Mouse (Mus musculus) R1 (cell line): Measurements from ENCODE around the gene Kcmf1.

ENCODE experiments used
- DNase-seq: peaks from one replicate; pipeline ENCODE4 v3.0.0-alpha.2; 2018; ENCODE audit warnings: low read depth, low spot score

Gene Kcmf1

DNA sequence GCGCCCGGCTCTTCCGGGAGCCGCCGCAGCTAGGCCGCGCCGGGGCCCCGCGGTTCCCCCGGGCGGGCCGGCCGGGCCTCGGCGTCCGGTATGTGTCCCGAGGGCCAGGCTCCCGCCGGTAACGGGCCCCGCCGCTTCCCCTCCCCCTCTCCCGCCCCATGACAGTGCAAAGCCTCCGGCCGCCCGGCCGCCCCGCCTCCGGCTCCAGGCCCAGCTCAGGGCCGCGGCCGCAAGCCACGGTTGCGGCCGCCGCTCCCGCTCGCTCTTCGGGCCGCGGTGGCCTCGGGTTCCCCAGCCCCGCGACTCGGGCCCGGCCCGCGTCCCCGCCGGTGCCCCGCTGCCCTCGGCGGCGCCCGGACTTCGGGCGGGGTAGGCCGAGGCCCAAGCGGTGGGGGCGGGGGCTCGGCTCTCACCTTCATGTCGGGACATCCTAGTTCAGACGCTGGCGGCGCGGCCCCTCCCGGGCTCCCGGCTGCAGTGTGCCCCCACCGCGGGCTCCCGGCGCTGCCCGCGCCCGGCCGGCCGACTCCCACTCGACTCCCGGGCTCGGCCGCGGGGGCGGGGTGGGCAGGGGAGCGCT is 488 bp downstream of the Kcmf1 start:
- DNase-seq: no peak

DNA sequence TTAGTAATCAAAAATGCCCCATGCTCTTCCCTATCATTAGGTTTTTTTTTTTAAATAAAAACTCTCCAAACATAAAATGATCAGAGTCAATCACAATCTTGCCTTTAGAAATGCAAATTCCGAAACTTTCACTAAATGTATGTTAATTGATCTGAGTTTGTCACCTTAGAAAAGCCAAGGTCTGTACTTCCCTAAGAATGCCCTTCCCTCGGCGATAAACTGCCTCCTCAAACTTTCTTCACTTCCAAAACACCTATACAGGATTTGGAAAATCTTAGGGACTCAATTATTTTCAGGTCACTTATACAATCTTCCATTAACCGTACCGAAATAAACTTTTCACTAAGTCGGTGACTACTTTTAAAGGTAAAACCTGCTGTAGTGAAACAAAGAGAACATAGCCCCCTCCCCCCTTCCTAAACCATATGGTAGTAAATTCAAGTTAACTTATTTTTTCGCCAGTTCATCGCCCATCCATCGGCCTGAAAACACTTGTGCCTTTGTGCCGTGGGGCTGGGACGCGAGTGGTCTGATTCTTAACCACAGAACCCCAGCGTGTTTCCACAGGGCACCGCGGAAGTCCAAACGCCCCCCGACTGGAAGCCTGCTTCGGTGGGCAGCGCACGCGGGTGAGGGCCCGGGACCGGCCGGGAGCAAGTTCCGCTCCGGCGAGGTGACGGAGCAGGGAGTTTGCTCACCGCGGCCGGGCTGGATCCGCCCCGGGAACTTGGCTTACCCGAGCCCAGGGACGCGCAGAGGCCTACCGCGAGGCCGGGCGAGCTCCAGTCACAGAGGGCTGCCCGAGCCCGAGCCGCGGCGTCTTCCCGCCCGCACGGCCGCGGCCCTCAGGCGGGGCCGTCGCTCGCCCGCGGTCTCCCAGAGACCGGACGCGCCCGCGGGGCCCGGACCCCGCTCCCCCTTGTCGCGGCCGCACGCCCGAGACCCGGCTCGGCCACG is 1.3 kb downstream of the Kcmf1 start:
- peak; percentile 57 for DNase-seq

DNA sequence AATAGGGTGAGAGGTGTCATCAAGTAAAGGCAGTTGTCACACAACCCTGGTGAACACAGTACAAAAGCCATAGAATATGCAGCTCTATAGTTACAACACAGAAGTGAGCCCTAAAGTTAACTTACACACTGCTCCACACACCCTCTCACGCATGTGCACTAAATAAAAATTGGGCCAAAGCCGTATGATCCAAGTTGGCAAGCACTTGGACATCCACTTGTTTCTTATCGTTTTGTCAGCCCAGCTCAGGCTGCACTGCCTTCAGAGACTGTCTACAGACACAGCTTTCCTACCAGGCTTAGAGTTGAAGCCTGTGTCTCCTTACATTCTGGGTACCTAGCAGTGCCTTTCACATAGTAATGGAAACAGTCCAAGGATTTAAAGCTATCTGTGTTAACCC is 4.8 kb downstream of the Kcmf1 start:
- DNase-seq: no peak

DNA sequence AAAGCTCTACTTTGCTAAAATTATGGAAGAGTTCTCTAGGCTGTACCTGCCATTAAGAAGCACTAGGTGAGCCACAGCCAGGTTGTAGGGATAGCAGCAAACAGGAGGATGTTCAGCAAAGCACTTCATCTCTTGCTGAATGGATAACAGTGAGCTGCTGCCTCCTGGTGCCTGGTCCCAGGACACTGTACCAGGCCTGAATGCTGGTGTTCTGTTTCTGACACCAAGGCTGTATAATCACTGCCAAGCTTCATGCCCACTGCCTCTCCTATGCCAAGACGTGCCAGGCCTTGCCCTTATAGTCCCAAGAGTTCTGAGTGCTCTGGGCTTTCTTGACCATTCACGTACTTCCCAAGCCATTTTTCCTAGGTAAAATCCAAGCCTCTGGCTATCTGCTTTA is 8.5 kb downstream of the Kcmf1 start:
- no peak for DNase-seq

DNA sequence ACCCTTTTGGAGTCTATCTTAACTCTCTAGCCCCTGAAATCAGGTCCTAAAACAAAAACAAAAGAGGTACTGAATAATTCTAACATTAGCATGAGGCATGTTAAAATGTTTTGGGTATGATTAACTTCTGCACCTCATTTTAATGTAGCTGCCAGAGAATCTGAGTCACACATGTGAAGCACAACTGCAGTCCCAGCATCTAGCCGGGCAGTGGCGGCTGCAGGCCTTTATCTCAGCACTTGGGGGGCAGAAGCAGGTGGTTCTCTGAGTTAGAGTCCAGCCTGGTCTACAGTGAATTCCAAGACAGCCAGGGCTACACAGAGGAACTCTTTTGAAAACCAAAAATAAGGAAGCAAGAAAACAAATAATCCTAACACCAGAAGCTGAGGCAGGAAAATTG is 11.1 kb downstream of the Kcmf1 start:
- no peak for DNase-seq

DNA sequence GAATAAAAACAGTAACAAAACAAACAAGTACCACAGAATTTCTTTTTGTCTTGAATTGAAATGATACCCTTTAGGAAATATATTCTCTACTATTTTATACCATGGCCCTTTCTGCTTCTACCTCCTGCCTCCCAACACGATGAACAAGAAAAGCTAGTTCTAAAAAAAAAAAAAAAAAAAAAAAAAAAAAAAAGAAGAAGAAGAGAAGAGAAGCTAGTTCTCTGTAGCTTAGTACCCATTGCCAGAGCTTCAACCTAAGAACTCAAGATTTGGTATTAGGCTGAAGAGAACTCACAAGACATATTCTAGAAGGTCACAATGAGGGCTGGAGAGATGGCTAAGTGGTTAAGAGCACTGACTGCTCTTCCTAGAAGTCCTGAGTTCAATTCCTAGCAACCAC is 14.5 kb downstream of the Kcmf1 start:
- no peak for DNase-seq

DNA sequence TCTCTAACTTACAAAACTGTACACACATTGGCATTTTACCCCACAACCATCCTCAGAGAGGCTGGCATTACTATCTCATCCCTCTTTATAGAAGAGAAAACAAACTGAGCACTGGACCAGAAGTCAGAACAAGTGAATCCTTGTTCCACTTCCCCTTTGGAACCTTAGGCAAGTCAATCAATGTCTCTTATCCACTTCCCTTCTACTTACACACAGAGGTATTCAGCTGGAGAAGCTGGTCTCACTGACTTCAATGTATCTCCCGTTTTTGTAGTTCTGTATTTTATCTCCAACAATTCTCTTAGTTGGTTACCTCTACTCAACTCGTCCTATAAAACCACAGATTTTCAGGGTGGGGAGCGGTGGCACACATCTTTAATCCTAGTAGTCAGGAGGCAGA is 15.0 kb downstream of the Kcmf1 start:
- no peak for DNase-seq

DNA sequence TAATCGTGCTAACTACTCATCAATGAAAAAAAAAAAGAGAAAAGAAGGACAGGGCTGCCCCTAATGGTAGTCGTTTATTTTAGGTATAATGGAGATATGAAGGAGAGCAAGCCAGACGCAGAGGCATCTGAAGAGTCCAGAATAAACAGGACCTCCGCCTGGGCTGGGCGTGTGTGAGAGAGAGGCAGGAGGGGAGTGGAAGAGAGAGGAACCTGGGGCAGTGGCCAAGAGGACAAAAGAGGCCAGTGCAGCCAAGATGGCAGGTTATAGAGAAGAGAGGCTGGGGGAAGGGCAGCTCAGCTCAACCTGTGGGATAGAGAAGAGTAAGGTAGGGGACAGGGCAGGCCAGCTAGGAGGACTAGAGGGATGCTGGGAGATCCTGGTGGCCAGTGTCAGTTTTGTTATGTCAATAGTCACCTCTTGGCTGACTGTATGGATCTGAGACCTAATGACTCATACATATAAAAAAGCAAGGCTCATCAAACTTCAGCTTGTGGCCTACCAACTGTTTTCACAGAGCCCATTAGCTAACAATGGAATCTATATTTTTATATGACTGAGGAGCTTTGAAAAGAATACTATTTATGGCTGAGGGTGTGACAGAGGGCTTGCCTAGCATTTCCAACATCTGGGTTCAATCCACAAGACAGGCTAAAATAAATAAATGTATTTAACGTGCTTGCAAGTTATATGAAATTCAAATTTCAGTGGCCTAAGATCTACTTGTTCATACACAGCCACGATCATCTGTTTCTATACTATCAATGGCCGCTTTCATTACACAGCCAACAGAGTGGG is 16.9 kb downstream of the Kcmf1 start:
- no peak for DNase-seq

DNA sequence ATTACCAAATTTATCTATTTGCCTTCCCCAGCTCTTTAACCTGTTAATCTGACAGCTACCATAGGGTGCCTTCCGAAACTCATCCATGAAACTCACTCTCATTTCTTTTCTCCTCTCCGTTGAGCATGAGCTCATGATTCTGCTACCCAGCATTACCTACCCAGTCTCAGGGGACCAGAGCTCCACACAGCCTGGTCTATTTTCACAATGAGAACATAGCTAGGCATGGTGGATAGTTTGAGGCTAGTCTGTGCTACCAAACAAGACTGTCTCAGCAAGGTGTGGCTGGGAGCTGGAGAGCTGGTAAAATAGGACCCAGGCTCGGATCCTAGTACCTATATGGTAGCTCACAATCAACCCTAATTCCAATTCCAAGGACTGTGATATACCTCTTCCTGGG is 17.6 kb downstream of the Kcmf1 start:
- no peak for DNase-seq

DNA sequence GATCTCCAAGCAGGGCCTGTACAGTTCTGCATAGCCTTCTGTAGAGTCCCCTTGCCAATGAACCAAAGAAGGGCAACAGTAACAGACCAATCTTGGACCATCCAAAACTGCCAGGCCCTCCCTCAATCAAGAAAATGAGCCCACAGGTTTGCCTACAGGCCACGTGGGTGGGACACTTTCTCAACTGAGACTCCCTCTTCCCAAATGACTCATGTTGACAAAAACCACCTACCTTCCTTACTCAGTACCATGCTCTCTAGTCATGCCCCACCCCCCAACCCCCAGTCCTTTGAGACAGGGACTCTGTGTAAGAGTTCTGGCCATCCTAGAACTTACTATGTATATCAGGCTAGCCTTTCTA is 18.2 kb downstream of the Kcmf1 start:
- peak; percentile 54 for DNase-seq

DNA sequence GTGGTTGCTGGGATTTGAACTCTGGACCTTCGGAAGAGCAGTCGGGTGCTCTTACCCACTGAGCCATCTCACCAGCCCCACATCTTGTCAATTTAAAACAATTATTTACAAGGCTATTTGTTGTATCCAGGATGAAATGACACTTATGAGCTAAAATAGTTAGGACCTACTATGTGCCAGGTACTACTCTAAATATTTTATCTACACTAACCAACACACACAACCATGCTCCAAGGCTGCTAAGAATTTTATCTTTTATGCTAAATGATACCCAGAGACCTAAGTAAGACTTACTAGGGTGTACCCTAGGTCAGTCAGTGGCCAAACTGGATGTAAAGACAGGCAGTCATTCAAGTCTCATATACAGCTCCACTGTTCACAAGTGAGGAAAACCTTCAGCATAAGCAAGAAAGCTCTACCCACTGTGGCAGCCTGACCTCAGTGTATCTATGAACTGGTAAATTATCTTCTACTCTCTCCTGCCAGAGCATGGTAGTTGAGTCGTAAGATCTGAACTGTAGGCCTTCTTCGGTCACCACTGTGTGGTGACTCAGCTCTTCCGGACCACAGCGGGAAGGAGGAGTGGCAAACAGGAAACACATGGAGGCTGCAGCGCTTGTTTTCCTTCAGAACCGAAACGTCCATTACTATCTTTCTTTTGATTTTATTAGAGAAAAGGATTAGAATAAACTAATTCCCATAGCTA is 18.7 kb downstream of the Kcmf1 start:
- peak; percentile 77 for DNase-seq

DNA sequence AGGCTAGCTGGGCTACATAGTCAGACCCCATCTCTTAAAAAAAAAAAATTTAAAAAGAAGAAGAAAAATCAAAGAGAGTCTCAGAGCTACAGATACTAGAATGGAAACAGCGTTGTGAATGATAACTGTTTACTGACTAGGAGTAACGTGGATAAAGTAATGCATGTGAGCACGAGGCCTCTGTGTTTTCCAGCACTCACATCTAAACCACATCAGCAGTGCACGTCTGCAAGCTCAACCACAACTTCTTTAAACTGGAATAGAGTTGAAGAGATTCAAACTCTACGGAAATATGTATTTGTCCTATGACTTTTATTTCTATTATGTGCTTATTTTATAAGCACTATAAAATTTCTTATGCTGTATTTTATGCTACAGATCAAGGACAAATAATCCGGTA is 23.1 kb downstream of the Kcmf1 start:
- DNase-seq: no peak

DNA sequence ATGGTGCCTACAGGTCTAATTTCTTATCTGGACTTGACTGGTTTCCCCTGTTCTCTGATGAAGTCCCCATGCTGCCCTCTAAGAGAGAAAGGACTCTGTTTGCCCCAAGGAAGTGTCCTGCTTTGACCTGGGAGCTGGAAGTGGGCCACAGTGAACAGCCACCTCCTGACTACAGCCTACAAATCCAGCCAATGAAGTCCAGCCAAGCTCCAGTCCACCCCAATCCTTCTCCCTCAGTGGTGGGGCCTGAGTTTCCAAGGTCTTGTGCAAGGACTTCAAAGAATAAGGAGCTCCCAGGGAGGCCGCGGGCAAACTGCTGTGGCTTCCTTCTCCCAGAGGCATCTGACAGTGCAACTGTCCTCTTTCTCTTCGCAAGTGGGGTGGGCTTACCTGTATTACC is 26.4 kb downstream of the Kcmf1 start:
- no peak for DNase-seq

DNA sequence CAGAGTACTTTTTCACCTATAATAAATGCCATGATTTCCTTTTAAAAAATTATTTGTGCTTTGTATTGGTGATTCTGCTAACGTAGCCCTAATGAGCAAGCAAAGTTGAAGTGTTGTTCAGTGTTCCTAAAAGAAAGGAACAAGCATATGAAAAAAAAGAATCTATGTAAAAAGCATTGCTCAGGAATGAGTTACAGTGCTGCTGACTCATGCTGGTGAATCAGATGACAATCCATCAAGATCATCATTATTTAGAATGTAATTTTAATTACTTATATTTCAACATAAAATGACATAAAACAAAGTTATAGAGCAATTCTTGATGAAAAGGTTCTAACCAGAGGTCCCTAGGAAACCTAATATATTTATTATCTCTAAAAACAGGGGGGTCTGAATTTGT is 27.5 kb downstream of the Kcmf1 start:
- no peak for DNase-seq

DNA sequence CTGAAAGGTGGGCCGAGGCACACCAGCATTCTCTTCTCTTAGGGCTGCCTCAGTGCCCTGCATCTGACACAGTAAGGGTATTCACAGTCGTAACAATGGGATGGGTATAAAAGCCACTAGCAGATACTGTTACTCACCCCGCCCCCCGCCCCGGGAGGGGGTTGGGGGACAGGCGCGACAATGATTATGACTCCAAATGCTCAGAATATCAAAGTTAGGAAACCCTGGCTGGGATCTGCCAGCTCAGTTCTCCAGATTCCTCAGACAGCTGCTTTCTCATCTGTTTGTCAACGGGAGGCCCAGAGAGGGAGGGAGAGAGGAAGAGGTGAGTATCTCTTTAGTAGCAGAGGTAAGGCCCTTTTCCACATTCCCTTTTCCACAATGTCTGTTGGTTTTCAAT is 30.2 kb downstream of the Kcmf1 start:
- peak; percentile 40 for DNase-seq

DNA sequence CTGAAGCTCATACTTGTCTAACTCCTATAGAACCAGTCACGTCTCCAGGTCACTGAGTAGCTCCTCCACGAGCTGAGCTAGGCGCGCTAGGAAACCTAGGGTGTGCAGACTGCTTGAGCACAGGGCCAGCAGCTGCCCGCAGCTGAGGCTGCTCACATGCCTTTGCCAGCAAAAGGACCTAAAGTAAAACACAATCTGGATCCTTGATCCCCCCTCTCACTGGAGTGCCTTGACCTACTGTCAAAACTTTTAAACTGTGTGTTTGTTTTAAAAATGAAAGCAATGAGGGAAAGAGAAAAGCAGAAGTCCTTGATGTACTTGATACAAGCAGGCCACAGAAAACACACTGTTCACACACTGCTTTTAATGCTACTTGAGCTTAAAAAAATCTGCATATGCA is 31.1 kb downstream of the Kcmf1 start:
- DNase-seq: no peak

DNA sequence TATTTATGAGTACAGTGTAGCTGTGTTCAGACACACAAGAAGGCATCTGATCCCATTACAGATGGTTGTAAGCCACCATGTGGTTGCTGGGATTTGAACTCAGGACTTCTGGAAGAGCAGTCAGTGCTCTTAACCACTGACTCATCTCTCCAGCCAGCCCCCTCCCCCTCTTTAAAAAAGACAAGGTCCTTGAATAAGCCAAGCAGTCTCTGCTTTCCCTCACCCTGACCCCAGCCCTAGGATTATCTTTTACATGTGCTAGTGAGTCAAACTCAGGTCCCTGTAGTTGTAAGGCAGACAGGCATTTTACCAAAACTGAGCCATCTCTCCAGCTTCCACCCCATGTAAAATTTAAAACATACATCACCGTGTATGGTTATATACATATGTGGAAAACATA is 32.0 kb downstream of the Kcmf1 start:
- DNase-seq: no peak

DNA sequence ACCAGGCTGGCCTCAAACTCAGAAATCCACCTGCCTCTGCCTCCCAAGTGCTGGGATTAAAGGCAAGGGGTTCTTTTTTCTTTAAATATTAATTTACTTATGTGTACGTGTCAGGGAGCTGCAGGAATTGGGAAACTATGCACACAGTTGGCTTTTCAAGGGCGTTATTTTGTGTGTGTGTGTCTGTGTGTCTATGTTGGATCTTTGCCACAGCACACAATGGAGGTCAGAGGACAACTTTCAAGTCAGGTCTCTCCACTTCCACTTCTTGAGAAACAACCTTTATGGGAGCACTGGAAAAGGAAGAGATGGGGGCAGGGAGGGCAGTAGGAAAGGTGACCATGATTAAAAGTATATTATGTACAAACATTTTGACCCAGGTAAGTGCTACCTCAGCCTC is 33.5 kb downstream of the Kcmf1 start:
- no peak for DNase-seq

DNA sequence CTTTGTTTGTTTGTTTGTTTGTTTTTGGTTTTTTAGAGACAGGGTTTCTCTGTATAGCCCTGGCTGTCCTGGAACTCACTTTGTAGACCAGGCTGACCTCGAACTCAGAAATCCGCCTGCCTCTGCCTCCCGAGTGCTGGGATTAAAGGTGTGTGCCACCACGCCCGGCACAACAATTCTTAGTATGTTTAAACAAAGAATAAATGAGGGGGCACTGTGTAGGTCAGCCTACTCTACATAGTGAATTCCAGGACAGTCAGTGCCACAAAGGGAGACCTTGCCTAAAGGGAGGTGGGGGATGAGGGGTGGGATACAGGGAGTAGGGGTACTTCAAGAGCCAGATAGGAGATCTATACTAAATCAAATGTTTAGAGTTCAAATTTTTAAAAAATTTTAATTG is 37.1 kb downstream of the Kcmf1 start:
- DNase-seq: peak; percentile 75

DNA sequence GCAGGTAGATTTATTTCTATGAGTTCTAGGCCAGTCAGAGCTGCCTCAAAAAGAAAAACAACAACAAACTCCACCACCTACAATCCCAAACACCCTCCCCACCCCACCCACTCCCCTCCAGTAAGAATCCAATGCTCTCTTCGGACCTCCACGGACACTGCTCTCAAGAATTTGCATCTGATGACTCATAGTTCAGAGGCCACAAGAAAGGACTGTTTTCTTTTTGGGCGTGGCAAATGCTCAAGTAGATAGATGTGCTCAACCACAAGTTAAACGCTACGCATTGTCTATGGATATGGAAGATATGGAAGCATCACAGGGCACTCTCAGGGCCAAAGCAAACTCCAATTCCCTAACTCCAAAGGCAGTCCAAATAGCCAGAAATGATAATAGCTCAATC is 45.5 kb downstream of the Kcmf1 start:
- DNase-seq: peak; percentile 87

DNA sequence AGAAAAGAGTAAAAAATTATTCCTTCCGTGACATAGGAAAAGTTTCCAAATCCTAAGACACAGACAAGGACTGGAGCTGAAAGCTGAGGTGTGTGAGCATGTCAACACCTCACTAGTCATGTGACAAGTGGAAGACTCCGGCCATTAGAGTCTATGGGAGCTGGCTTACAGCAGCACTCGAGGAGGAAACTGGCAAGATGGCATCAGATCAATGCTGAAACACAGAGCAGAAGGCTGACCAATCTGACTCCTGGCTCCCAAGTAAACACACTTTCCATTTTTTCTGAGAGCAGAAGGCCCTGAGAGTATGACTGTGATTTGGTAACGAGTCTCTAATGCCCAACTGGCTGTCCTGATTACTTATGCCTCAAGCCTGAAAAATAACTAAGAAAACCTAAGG is 47.6 kb downstream of the Kcmf1 start:
- no peak for DNase-seq

DNA sequence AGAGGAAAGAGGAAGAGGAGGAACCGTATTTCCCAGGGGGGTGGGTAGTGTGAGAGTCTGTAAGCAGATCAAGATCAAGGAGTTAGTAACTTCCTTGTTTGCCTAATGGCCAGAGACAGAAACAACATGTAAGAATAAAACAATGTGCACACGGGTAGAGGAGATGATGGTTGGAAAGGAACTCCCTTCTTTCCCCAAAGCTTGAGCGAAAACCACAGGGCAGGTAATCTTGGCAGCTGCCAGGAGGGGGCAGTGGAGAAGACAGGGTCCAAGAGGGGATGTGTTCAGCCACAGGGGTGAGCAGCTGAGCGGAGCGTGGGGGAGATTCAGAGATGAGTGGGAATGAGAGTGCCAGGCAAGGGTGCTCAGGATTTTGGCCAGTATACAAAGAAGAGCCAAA is 48.1 kb downstream of the Kcmf1 start:
- peak; percentile 83 for DNase-seq
